Mouse (Mus musculus) spleen, adult 2 months (tissue): ENCODE measurements around the gene Rab33a.

Experiments used
- CTCF ChIP-seq: fragments of 200-500 bp; IDR thresholded peaks from 2 replicates; pipeline ENCODE4 v1.5.1; 2011; ENCODE audit warnings: mild to moderate bottlenecking, inconsistent platforms; ENCODE audit not compliant: insufficient read depth, insufficient read length, insufficient replicate concordance; ENCODE audit errors: extremely low read depth
- POLR2A ChIP-seq: fragments of 200-500 bp; IDR thresholded peaks from 2 replicates; pipeline ENCODE4 v1.6.1; 2011; ENCODE audit warnings: low read depth, low read length, inconsistent platforms

GRCm38 (mm10) chrX:48513824-48514223, 5.3 kb upstream of the Rab33a start:
- TF ChIP-seq POLR2A = no peak
- no peak for TF ChIP-seq CTCF
